Mouse (Mus musculus) CH12.LX (cell line): ENCODE data around the gene Ptprr.

ENCODE experiments used
- CHD2 ChIP-seq: IDR thresholded peaks from 2 replicates; pipeline ENCODE4 v1.6.1; 2011; ENCODE audit warnings: low read length, improper control_type of control experiment
- CTCF ChIP-seq, 2 experiments: IDR thresholded peaks in 1 of 2; conservative IDR thresholded peaks in 1 of 2; 2 replicates each; pipeline ENCODE4 v1.5.1; 2011 to 2012; ENCODE audit warnings: low read depth in 2 of 2, low read length in 2 of 2, improper control_type of control experiment in 1 of 2, inconsistent platforms in 1 of 2, mild to moderate bottlenecking in 1 of 2, moderate library complexity in 1 of 2
- EP300 ChIP-seq: IDR thresholded peaks from 2 replicates; pipeline ENCODE4 v1.6.1; 2011; ENCODE audit warnings: low read length, improper control_type of control experiment
- HCFC1 ChIP-seq: IDR thresholded peaks from 2 replicates; pipeline ENCODE4 v1.6.1; 2012; ENCODE audit warnings: low read depth, mild to moderate bottlenecking, inconsistent platforms, low read length, improper control_type of control experiment
- NRF1 ChIP-seq: IDR thresholded peaks from 2 replicates; pipeline ENCODE4 v1.6.1; 2014; ENCODE audit warnings: low read depth, mild to moderate bottlenecking, inconsistent platforms, low read length, improper control_type of control experiment, moderate library complexity
- ZC3H11A ChIP-seq: IDR thresholded peaks from 2 replicates; pipeline ENCODE4 v1.6.1; 2012; ENCODE audit warnings: low read depth, mild to moderate bottlenecking, inconsistent platforms, low read length, improper control_type of control experiment
- ZNF384 ChIP-seq: IDR thresholded peaks from 2 replicates; pipeline ENCODE4 v1.6.1; 2012; ENCODE audit warnings: low read depth, low read length, improper control_type of control experiment, inconsistent platforms

DNA sequence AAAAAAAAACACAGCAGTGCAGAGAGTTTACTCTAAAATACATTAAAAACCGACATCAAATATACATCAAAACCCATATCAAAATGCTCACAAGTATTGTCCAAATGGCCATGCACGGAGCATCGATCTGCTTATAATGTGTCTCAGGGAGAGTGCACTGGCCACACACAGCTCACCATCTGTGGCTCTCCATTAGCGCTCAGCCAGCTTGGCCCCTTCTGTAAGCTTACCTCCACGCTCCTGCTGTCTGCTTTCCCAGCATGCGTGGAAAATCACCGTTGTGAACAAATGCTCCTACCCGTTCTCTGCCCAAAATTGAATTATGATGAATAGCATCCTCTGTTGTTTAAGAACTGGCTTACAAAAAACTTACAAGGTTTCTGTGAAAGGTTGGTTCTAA, 16.2 kb upstream of the Ptprr start:
- TF ChIP-seq CTCF (conservative IDR thresholded peaks at IDR 0.05 in 1 of 2, IDR thresholded peaks at IDR 0.05 in 1 of 2; ENCODE audit: low read depth in 2 of 2, low read length in 2 of 2) (no peak), ZNF384 (no peak), NRF1 (no peak), HCFC1 (no peak), EP300 (no peak), CHD2 (no peak), ZC3H11A (no peak)
